Mouse (Mus musculus) kidney, embryonic 15.5 days (tissue): ENCODE data around the gene Ehhadh. TPM values are rescaled to one million over a fixed set of nuclear protein-coding genes. Genes with fewer than 3 reads are reported as not detected.
A peak's percentile ranks its signal among the peaks of the same experiment; 100 is the strongest.
"Not testable (repeated sequence)": the region's sequence is repeated elsewhere in the genome, so short reads cannot be mapped to it uniquely, and the experiment has no call there.

Experiments
- ATAC-seq: fragments of 200-750 bp; cut with Nextera tagmentation; replicated peaks from 2 replicates; pipeline ENCODE4 v1.8.0; 2017; ENCODE audit warnings: moderate TSS enrichment; ENCODE audit not compliant: low FRiP score
- H3K27ac ChIP-seq: fragments of 300-500 bp; sonication (generic); 2 replicates; pipeline ENCODE4 v1.5.1; 2015; ENCODE audit warnings: mild to moderate bottlenecking, inconsistent platforms
- H3K27me3 ChIP-seq: fragments of 300-500 bp; sonication (generic); 2 replicates; pipeline ENCODE4 v1.6.1; 2015; ENCODE audit warnings: inconsistent platforms
- H3K36me3 ChIP-seq: fragments of 300-500 bp; sonication (generic); 2 replicates; pipeline ENCODE4 v1.6.1; 2015; ENCODE audit warnings: inconsistent platforms
- H3K4me1 ChIP-seq: fragments of 300-500 bp; sonication (generic); 2 replicates; pipeline ENCODE4 v1.6.1; 2015; ENCODE audit warnings: inconsistent platforms
- H3K4me2 ChIP-seq: fragments of 300-500 bp; sonication (generic); 2 replicates; pipeline ENCODE4 v1.6.1; 2015; ENCODE audit warnings: moderate library complexity, mild to moderate bottlenecking, inconsistent platforms
- H3K4me3 ChIP-seq: fragments of 300-500 bp; sonication (generic); replicated peaks from 2 replicates; pipeline ENCODE4 v1.5.1; 2015; ENCODE audit warnings: mild to moderate bottlenecking, inconsistent platforms
- H3K9ac ChIP-seq: fragments of 300-500 bp; sonication (generic); 2 replicates; pipeline ENCODE4 v1.6.1; 2015; ENCODE audit warnings: mild to moderate bottlenecking, inconsistent platforms
- H3K9me3 ChIP-seq: fragments of 300-500 bp; sonication (generic); replicated peaks from 2 replicates; pipeline ENCODE4 v1.6.1; 2016; ENCODE audit warnings: inconsistent platforms
- WGBS: fragments of 180-500 bp; shearing (Covaris S2); methylation state at CpG from one replicate; pipeline ENCODE4 v1.1.7; 2015; ENCODE audit warnings: mixed read lengths; 5-methylcytosine and 5-hydroxymethylcytosine counted together
- polyA plus RNA-seq: library from polyadenylated mRNA; unstranded; fragments of >200 nt; fragmentation: Nextera tagmentation; extraction: Ambion mirVana; gene quantifications from 2 replicates; pipeline ENCODE4 v1.2.1, GENCODE M21; 2015

The Ehhadh gene
- polyA plus RNA-seq, 1 experiment from 2014 or later: 4.0 TPM

DNA sequence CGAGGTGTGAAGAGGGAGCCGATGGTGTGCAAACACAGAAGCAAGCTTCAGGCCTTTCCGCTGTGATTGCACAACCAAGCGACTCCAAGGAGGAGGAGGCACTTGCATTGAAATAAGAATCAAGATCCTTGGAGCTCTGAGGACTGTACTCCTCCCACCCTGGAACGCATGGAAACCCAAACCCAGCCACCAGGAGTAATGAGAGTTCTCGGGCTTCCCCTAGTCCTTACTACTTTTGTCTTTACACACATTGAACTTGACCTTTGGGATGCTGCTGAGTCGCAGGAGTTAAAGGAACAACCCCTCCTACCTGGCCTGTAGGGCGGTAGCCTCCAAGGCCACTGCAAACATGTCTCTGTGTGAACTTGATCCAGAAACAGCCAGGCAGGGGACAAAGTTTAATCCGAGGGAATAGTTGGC, 38.0 kb upstream of the Ehhadh start:
- 0 out of 2 replicates have a peak overlapping the region, but pooled peaks have one; percentile 7 for H3K27ac ChIP-seq
- 50% methylated on average over 9 of the region's 9 CpGs for WGBS
- no peak overlapping the region for H3K4me2 ChIP-seq
- H3K9ac ChIP-seq: no peak overlapping the region
- H3K27me3 ChIP-seq: no peaks in the 10 kb centered on the region
- H3K36me3 ChIP-seq: no peaks in the 10 kb centered on the region
- no peak overlapping the region for H3K4me3 ChIP-seq
- no peaks in the 10 kb centered on the region for H3K9me3 ChIP-seq
- H3K4me1 ChIP-seq: peaks cover 18% of the 10 kb centered on the region
- ATAC-seq: no peak; the same call in 1 of the 2 replicates

DNA sequence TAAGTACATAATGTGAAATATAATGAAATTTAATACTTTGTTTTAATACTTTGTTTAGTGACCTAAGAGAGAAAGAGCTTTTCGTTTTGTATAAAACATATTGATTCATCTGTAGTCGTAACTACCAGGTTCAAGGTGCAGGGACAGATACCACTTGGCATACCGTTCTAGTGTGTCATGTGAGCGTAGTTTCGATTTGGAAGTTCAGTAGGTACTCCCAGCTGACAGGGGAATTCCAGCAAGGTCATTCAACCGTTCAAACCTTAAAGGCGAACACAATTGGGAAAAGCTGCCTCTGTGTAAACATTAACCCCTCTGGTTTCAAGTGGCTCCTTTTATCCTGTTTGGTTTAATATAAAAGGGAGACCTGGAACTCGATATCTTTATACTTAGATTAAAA, 31.0 kb upstream of the Ehhadh start:
- H3K9me3 ChIP-seq: no peaks in the 10 kb centered on the region
- no peaks in the 10 kb centered on the region for H3K36me3 ChIP-seq
- H3K9ac ChIP-seq: no peak overlapping the region
- 0 out of 2 replicates have a peak overlapping the region, but pooled peaks have one; percentile 67 for H3K27ac ChIP-seq
- H3K4me2 ChIP-seq: peak overlapping the region; percentile 45
- no peaks in the 10 kb centered on the region for H3K27me3 ChIP-seq
- WGBS: 33% methylated on average over 8 of the region's 8 CpGs
- peak; percentile 71 for ATAC-seq
- H3K4me1 ChIP-seq: peaks cover 18% of the 10 kb centered on the region
- H3K4me3 ChIP-seq: no peak overlapping the region

DNA sequence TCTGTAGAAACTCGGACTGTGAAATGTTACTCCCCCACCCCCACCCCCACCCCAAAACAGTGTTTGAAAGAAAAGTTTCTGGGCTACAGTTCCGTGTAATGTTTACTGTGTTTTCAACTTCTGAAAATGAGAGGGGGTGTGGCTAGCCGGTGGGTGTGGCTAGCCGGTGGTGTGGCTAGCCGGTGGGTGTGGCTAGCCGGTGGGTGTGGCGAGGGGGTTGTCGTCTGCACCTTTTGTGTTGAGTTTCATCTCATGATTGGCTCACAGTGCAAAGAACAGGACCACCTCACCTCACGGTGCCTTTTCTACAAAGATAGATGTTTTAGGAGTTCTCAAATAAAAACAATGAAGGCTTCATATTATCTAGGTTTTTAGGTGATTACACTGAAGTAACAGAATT, 30.5 kb upstream of the Ehhadh start:
- peak; percentile 70 for ATAC-seq
- H3K36me3 ChIP-seq: no peaks in the 10 kb centered on the region
- H3K27ac ChIP-seq: peak overlapping the region; percentile 70
- H3K4me3 ChIP-seq: no peak overlapping the region
- WGBS: 39% methylated on average over 9 of the region's 9 CpGs
- H3K4me2 ChIP-seq: peak overlapping the region; percentile 45
- no peak overlapping the region for H3K9ac ChIP-seq
- H3K27me3 ChIP-seq: no peaks in the 10 kb centered on the region
- H3K4me1 ChIP-seq: peaks cover 18% of the 10 kb centered on the region
- no peaks in the 10 kb centered on the region for H3K9me3 ChIP-seq

DNA sequence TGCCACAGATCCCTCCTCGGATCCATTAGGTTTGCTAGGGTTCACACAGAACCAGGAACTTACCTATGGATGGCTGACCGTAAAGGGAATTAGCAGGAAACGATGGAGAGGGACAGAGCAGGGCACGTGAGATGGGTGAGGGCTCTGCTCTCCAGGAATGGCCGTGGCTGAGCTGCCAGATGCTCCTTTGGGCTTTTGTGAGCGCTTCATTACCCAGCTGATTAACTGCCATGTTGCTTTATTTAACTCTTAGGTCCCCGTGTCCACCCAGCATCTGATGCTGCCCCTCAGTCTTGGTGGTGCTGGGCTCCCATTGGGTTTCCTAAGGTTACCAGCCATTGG, 28.0 kb upstream of the Ehhadh start:
- no peaks in the 10 kb centered on the region for H3K36me3 ChIP-seq
- no peaks in the 10 kb centered on the region for H3K9me3 ChIP-seq
- no peaks in the 10 kb centered on the region for H3K27me3 ChIP-seq
- H3K4me3 ChIP-seq: peak overlapping the region; percentile 15; the same call in 1 of the 2 replicates
- H3K9ac ChIP-seq: no peak overlapping the region
- peak overlapping the region; percentile 44 for H3K4me2 ChIP-seq
- 23% methylated on average over 7 of the region's 7 CpGs for WGBS
- peaks cover 18% of the 10 kb centered on the region for H3K4me1 ChIP-seq
- peak; percentile 73 for ATAC-seq
- H3K27ac ChIP-seq: peak overlapping the region; percentile 59

DNA sequence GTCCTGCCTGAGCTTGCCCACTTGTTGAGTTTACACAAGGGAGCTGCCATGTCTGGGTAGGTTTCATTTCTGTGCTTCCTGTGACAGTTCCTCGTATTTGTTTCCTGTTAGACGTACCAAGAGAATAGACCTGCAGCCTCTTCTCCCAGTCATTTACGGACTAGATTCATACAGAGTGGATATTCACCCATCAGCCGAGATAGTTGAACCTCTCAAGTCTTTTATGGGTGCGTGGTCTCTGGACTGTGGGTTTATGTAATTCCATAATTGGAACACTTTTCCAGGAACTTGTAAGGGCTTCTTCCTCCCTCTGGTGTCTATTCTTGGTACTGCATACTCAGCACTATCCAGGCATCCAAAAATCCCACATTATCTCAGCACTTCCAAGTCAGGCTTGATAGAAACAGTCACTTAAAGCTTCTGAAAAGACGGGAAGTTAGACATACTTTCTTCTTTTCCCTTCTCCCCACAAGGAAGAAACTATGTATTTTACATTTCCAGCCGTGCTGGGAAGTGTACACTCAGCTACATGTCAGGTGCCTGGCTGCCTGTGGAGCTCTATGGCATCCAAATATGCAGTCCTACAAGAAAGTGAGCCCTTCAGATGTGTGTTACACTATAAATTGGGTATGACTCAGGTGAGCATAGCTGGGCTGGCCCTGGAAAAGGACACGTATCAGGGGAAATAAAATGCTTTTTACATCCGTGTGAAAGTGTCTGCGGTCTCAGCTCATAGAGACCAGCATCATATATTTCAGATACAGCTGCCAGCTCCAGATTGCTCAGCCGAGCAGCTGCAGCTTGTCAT, 27.5 kb upstream of the Ehhadh start:
- 0 out of 2 replicates have a peak, but pooled peaks have one; percentile 11 for ATAC-seq
- peaks cover 18% of the 10 kb centered on the region for H3K4me1 ChIP-seq
- H3K9ac ChIP-seq: no peak overlapping the region
- 49% methylated on average over 11 of the region's 11 CpGs for WGBS
- peak overlapping the region; percentile 15; the same call in 1 of the 2 replicates for H3K4me3 ChIP-seq
- no peaks in the 10 kb centered on the region for H3K36me3 ChIP-seq
- H3K9me3 ChIP-seq: no peaks in the 10 kb centered on the region
- H3K4me2 ChIP-seq: peak overlapping the region; percentile 44
- peak overlapping the region; percentile 59 for H3K27ac ChIP-seq
- no peaks in the 10 kb centered on the region for H3K27me3 ChIP-seq

DNA sequence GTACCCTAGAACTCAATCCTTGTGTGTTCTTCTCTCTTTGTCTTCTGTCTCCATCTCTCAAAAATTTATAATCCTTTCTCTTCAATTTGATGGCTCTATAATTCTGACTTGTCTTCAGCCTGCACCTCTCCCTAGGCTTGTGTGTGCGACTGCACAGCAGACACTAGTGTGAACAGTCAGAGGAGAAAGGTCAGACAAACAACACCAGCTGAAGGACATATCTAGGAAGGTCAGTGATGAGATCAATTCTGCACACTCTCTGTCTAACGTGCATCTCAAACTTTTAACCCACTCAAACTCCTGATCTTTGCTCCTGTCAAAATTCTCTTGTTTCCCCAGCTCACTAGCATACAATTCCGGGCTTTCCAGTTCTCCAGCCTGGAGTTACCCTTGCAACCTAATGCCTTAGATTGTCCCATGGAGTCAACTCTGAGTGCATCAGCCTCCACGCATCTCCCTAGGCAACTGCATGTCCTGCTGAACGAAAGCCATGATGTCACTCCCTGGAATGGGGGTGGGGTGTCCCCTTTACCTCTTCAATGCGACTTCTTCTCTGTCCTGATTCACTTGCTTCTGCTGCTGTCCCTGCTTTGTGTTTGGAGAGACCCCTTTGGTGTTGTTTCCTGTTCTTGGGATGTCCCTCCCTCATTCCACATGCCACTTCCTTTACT, 25.7 kb upstream of the Ehhadh start:
- H3K4me2 ChIP-seq: no peak overlapping the region
- no peaks in the 10 kb centered on the region for H3K27me3 ChIP-seq
- no peak overlapping the region for H3K4me3 ChIP-seq
- peaks cover 11% of the 10 kb centered on the region for H3K4me1 ChIP-seq
- 62% methylated on average over 6 of the region's 6 CpGs for WGBS
- H3K36me3 ChIP-seq: peaks cover 10% of the 10 kb centered on the region; the same call in 1 of the 2 replicates
- H3K9ac ChIP-seq: no peak overlapping the region
- H3K27ac ChIP-seq: no peak overlapping the region
- no peak for ATAC-seq
- no peaks in the 10 kb centered on the region for H3K9me3 ChIP-seq

DNA sequence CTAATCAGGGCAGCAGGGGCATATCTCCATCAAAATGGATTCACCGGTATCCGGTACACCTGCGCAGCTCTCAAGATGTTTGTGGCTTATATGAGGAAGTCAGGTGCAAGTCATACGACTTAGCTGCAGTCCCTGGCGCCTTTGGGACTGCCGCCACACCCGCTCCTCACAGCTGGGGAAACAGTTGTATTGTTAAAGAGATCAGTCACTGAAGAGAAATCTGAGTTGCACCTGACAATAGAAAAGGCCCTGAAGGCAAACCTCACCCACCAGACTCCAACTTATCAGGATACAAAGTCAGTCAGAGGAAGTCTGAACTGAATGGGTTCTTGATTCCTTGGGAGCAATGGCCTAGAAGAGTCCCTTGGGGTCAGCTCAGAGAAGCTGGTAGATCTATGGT, 20.2 kb upstream of the Ehhadh start:
- ATAC-seq, H3K9ac ChIP-seq, H3K9me3 ChIP-seq, H3K4me2 ChIP-seq, H3K27me3 ChIP-seq, H3K4me1 ChIP-seq, H3K4me3 ChIP-seq, H3K27ac ChIP-seq: not testable (repeated sequence)
- H3K36me3 ChIP-seq: peaks cover 16% of the 10 kb centered on the region
- 90% methylated on average over 7 of the region's 7 CpGs for WGBS

DNA sequence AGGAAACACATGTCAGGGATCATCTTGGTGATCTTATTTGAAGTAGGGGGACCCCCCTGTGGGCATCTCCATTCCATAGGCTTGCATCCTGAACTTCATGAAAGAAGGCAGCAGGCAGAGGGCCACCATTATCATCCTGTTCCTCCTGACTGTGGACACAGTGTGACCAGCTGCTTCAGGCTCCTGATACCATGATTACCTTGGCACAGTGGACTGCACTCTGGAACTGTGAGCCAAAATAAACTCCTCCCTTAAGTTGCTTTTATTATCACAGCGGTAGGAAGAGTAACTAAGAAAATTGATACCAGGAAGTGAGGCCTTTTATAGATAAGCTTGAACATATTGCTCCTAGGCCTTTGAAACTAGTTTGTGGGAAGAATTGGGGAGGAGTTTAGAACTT, 19.3 kb upstream of the Ehhadh start:
- WGBS: 60% methylated on average over 1 of the region's 1 CpGs
- Histone ChIP-seq H3K4me1 (no peaks in the 10 kb centered on the region), H3K4me3 (no peak overlapping the region), H3K36me3 (peaks cover 16% of the 10 kb centered on the region), H3K4me2 (no peak overlapping the region), H3K27me3 (no peaks in the 10 kb centered on the region), H3K27ac (no peak overlapping the region), H3K9ac (no peak overlapping the region), H3K9me3 (no peaks in the 10 kb centered on the region)
- ATAC-seq: no peak

DNA sequence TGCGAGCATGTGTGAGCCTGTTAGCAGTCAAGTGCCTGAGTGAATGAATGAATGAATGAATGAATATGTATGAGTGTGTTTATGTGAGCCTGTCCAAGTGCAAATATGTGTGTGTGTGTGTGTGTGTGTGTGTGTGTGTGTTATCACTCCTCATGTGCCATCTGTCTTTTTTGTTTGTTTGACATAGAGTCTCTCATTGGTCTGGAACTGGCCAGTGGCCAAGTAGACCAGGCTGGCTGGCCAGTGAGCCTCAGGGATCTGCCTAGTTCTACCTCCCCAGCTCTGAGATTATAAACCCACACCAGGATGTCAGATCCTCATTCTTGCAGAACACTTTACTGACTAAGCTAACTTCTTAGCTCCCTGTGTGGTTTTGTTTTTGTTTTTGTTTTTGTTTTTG, 16.7 kb upstream of the Ehhadh start:
- Histone ChIP-seq H3K27ac (no peak overlapping the region), H3K9me3 (no peaks in the 10 kb centered on the region), H3K36me3 (peaks cover 26% of the 10 kb centered on the region), H3K9ac (no peak overlapping the region), H3K4me3 (no peak overlapping the region), H3K27me3 (no peaks in the 10 kb centered on the region), H3K4me1 (no peaks in the 10 kb centered on the region), H3K4me2 (no peak overlapping the region)
- no peak for ATAC-seq
- WGBS: 92% methylated on average over 1 of the region's 1 CpGs

DNA sequence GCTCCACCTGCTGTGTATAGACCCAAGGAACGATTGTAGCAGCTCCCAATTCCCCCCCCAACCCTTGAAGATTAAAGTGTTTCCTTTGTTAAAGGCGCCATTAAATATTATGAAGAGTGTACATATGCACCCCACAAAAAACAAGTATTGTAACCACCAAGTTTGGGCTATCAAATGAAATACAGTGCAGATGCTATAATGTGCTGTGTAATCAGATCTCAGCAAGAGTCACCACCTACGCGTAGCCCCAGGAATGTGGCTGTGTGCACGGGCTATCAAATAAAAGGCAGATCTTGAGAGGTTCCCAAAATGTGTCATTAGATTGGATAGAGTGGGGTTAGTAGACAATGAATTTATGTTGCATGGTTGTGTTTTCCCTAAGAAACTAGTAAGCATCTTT, 7.5 kb upstream of the Ehhadh start:
- 13% methylated on average over 5 of the region's 5 CpGs for WGBS
- Histone ChIP-seq H3K9me3 (no peaks in the 10 kb centered on the region), H3K27ac (no peak overlapping the region), H3K4me3 (peak overlapping the region; percentile 86), H3K9ac (no peak overlapping the region), H3K27me3 (no peaks in the 10 kb centered on the region), H3K4me2 (peak overlapping the region; percentile 95), H3K4me1 (peaks cover 9% of the 10 kb centered on the region), H3K36me3 (peaks cover 7% of the 10 kb centered on the region)
- ATAC-seq: no peak

DNA sequence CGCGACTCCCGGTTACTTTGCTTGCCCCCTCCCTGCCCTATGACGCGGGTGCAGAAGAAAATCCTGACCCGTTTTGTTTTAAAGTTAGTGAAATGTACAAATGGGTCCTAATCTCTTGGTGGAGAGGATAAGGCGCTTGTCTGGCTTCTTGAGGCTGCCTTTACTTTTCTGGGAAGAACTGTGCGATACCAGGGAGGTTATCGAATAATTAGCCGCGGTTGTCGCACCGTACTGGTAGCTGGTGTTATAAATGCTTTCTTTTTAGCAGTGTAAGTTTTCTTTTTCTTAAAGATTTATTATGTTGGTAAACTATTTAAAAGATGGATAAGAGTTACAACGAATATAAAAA, 7.1 kb upstream of the Ehhadh start:
- ATAC-seq: no peak
- WGBS: 3% methylated on average over 14 of the region's 14 CpGs
- H3K27ac ChIP-seq: peak overlapping the region; percentile 90

DNA sequence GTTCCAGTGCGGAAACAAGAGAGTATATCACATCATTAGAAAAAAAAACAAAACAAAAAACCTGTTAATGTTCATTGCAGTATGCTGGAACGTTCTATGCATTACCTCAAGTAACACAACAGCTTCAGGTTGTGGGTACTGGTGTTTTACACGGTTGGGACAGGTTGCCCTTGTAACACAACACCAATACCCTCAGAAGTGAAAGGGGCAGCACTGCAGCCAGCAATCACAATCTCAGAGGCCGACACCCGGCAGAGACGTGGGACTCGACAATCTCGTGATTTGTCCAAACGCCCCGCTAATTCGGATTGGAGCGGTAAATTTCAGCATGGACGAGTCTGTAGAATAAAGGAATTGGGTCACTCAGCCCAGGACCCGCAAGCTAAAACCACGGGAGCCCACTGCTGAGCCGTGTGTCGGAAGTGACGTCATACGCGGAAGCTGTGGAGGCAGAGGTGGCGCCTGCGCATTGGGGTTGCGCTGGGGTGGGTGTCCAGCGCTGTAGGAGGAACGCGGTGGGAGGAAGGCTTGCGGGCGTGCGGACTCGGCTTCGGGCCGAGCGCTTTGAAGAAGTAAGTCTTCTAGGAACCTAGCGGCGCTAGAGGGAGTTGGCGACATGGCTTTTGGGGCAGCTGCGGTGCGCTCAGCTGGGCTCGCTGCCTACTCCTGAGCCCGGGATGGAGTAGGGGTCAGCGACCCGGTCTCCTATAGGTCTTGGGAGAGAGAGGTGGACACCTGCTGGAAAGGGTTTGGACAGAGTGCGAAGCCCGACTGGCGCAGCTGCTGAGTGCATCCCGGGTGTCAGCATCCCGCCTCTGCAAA, 6.5 kb upstream of the Ehhadh start, which contains the start of gene Map3k13:
Map3k13 (plus strand) TSS at position 472 of the 822 bp plus-strand sequence.
- Histone ChIP-seq H3K36me3 (peaks cover 1% of the 10 kb centered on the region; the same call in 1 of the 2 replicates), H3K27ac (peak within 1 kb of the TSS; percentile 90), H3K4me2 (peak within 1 kb of the TSS; percentile 95), H3K9ac (peak within 1 kb of the TSS; percentile 69), H3K27me3 (no peaks in the 10 kb centered on the region), H3K4me3 (peak within 1 kb of the TSS; percentile 86), H3K4me1 (peaks cover 9% of the 10 kb centered on the region), H3K9me3 (no peaks in the 10 kb centered on the region)
- WGBS: 2% methylated on average over 47 of the region's 47 CpGs
- ATAC-seq: peak; percentile 98

More for the DNA sequence above, 7.1 kb upstream of the Ehhadh start:
- Histone ChIP-seq H3K27me3 (no peaks in the 10 kb centered on the region), H3K4me3 (peak overlapping the region; percentile 86), H3K9me3 (no peaks in the 10 kb centered on the region), H3K36me3 (peaks cover 7% of the 10 kb centered on the region), H3K4me1 (peaks cover 9% of the 10 kb centered on the region), H3K9ac (peak overlapping the region; percentile 69), H3K4me2 (peak overlapping the region; percentile 95)
